Mouse (Mus musculus): ENCODE results near the gene Efhd1. TPM values are rescaled to one million over a fixed set of nuclear protein-coding genes. Genes with fewer than 3 reads are reported as not detected.

Efhd1 gene
- total and polyA plus RNA-seq, 3 experiments = 0.15 TPM; not detected in 2

DNA sequence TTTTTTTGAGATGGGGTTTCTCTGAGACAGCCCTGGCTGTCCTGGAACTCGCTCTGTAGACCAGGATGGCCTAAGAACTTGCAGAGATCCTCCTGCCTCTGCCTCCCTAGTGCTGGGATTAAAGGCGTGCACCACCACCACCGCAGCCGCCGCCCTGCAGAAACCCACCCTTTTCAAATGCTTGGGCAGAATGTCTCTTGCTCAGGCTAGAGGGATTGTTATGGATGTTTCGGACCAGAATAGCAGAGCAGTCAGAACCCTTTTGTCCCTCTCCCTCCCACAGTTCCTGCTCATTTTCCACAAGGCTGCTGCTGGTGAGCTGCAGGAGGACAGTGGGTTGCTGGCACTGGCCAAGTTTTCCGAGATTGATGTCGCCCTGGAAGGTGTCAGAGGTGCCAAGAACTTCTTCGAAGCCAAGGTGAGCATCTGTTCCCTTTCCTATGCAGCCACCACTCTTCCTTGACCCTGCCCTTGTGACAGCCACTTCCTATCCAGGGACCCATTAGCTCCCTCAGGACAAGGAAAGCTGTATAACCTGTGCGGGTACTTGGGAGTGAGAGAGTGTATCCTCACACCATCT is 33.3 kb downstream of the Efhd1 start:
- Histone ChIP-seq H3K4me3 (ENCODE audit: control insufficient read depth in 1 of 2, insufficient read depth in 1 of 2, low read depth in 2 of 2, low read length in 2 of 2) (no peak overlapping the region), H3K27me3 (ENCODE audit: control insufficient read depth in 1 of 2, insufficient read depth in 2 of 2, low read length in 2 of 2) (peaks cover 0 to 4% of the 10 kb centered on the region in 2 experiments; a peak in 2 of 4 replicates), H3K36me3 (ENCODE audit: control insufficient read depth in 1 of 2, insufficient read depth in 2 of 2, low read length in 2 of 2) (no peaks in the 10 kb centered on the region), H3K27ac (ENCODE audit: control insufficient read depth, low read depth, low read length) (no peak overlapping the region), H3K9me3 (replicated peaks; ENCODE audit: insufficient read depth, low read length) (no peaks in the 10 kb centered on the region), H3K4me1 (ENCODE audit: control insufficient read depth in 1 of 2, insufficient read depth in 2 of 2, low read length in 2 of 2) (no peaks in the 10 kb centered on the region), H3K9ac (ENCODE audit: control insufficient read depth, low read depth, low read length, poor library complexity, severe bottlenecking) (no peak overlapping the region), H3K79me2 (ENCODE audit: control insufficient read depth, insufficient read depth, low read length, poor library complexity) (no peaks in the 10 kb centered on the region)
- no peak for DNase-seq (ENCODE audit: low read depth, low spot score)
- TF ChIP-seq JUND (IDR thresholded peaks at IDR 0.05; ENCODE audit: low read depth, low read length) (no peak), HCFC1 (IDR thresholded peaks at IDR 0.05; ENCODE audit: low read depth, low read length) (no peak), SMC3 (IDR thresholded peaks at IDR 0.05; ENCODE audit: low read depth, low read length) (no peak), MYC (IDR thresholded peaks at IDR 0.05; ENCODE audit: low read depth, low read length) (no peak), MXI1 (IDR thresholded peaks at IDR 0.05; ENCODE audit: low read depth, low read length) (no peak), POLR2AphosphoS2 (IDR thresholded peaks at IDR 0.05; ENCODE audit: low read length) (no peak), CTCF (IDR thresholded peaks at IDR 0.05 in 2 of 3, conservative IDR thresholded peaks at IDR 0.05 in 1 of 3; ENCODE audit: control insufficient read depth in 1 of 3, insufficient read depth in 1 of 3, low read depth in 2 of 3, low read length in 3 of 3, poor library complexity in 1 of 3, severe bottlenecking in 1 of 3) (no peak), UBTF (IDR thresholded peaks at IDR 0.05; ENCODE audit: borderline replicate concordance, insufficient read depth, low read depth, low read length) (no peak), USF1 (IDR thresholded peaks at IDR 0.05; ENCODE audit: low read depth, low read length) (no peak), MAX (IDR thresholded peaks at IDR 0.05; ENCODE audit: low read length) (no peak), ELF1 (IDR thresholded peaks at IDR 0.05; ENCODE audit: low read depth, low read length) (no peak), CHD1 (IDR thresholded peaks at IDR 0.05; ENCODE audit: low read depth, low read length) (no peak), NELFE (IDR thresholded peaks at IDR 0.05; ENCODE audit: low read depth, low read length) (no peak), CHD2 (IDR thresholded peaks at IDR 0.05; ENCODE audit: low read length) (no peak), POLR2AphosphoS5 (IDR thresholded peaks at IDR 0.05; ENCODE audit: borderline replicate concordance, low read depth, low read length) (no peak)

DNA sequence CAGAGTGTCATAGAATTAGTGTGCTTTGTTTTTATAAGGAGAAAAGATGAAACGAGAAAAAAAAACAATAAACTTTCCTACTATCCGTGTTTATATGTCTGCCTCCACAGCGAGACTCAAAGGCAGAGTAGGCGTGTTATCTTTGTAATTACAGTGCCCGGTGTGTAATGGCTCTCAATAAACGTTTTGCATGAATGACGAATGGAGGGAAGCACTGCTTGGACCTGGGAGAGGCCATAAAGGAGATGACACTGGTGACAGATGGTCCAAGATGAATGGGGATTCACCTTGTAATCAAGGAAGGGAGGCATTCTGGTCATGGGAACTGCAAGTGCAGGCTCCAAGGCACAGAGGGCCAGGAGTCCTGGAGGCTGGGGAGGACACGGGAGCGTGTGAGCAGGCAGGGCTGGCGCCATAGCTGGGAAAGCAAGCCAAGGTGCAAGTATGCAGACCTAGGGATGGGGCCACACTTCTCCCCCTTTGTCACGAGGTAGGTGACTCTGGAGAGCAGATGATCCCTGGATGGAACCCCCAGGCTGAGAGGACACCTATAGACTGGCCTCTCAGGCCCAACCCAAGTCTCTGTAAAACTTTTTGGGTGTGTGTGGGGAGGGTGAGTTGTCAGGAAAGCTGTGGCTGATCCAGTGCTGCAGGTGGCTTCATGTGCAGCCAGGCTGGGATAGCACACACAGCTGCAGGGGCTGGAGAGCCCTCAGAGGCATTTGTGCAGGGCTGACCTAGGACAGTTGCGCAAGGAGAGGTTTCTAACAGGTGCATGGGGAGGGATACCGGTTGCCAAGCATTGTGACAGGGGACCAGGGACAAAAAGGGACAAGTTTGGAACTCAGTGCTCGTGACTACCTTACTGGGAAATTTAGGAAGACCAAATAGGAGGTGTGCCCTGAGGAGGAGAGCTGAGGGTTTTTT is 36.5 kb downstream of the Efhd1 start:
- DNase-seq (ENCODE audit: low read depth, low spot score) = no peak
- no peaks in the 10 kb centered on the region for H3K4me1 ChIP-seq (ENCODE audit: control insufficient read depth in 1 of 2, insufficient read depth in 2 of 2, low read length in 2 of 2)
- no peaks in the 10 kb centered on the region for H3K79me2 ChIP-seq (ENCODE audit: control insufficient read depth, insufficient read depth, low read length, poor library complexity)
- H3K4me3 ChIP-seq (ENCODE audit: control insufficient read depth in 1 of 2, insufficient read depth in 1 of 2, low read depth in 2 of 2, low read length in 2 of 2) = no peak overlapping the region
- no peaks in the 10 kb centered on the region for H3K36me3 ChIP-seq (ENCODE audit: control insufficient read depth in 1 of 2, insufficient read depth in 2 of 2, low read length in 2 of 2)
- H3K9ac ChIP-seq (ENCODE audit: control insufficient read depth, low read depth, low read length, poor library complexity, severe bottlenecking) = no peak overlapping the region
- no peaks in the 10 kb centered on the region for H3K9me3 ChIP-seq (replicated peaks; ENCODE audit: insufficient read depth, low read length)
- H3K27ac ChIP-seq (ENCODE audit: control insufficient read depth, low read depth, low read length) = no peak overlapping the region
- peaks cover 0 to 2% of the 10 kb centered on the region in 2 experiments; a peak in 1 of 4 replicates for H3K27me3 ChIP-seq (ENCODE audit: control insufficient read depth in 1 of 2, insufficient read depth in 2 of 2, low read length in 2 of 2)
- TF ChIP-seq SIN3A (IDR thresholded peaks at IDR 0.05; ENCODE audit: low read length) = no peak
- TF ChIP-seq UBTF (IDR thresholded peaks at IDR 0.05; ENCODE audit: borderline replicate concordance, insufficient read depth, low read depth, low read length) = no peak
- TF ChIP-seq CHD1 (IDR thresholded peaks at IDR 0.05; ENCODE audit: low read depth, low read length) = no peak
- no peak for TF ChIP-seq ELF1 (IDR thresholded peaks at IDR 0.05; ENCODE audit: low read depth, low read length)
